Mouse (Mus musculus) midbrain, embryonic 11.5 days (tissue): Measurements from ENCODE around the gene Nfkbid. TPM values are rescaled to one million over a fixed set of nuclear protein-coding genes. Genes with fewer than 3 reads are reported as not detected.

Experiments used
- ATAC-seq: fragments of 200-750 bp; cut with Nextera tagmentation; 2 replicates; pipeline ENCODE4 v1.8.0; 2017; ENCODE audit warnings: moderate TSS enrichment, moderate library complexity; ENCODE audit not compliant: low FRiP score
- DNase-seq: peaks from one replicate; pipeline ENCODE4 v3.0.0; 2015; ENCODE audit warnings: low spot score; ENCODE audit errors: missing footprints
- H3K27ac ChIP-seq: fragments of 300-500 bp; sonication (generic); 2 replicates; pipeline ENCODE4 v1.5.1; 2014; ENCODE audit warnings: low read depth, low read length
- H3K27me3 ChIP-seq: fragments of 300-500 bp; sonication (generic); 2 replicates; pipeline ENCODE4 v1.6.1; 2014; ENCODE audit warnings: mild to moderate bottlenecking, low read length, moderate library complexity, mixed read lengths; ENCODE audit not compliant: control insufficient read depth, insufficient read depth
- H3K36me3 ChIP-seq: fragments of 300-500 bp; sonication (generic); 2 replicates; pipeline ENCODE4 v1.6.1; 2014; ENCODE audit warnings: mild to moderate bottlenecking, low read length, moderate library complexity, mixed read lengths; ENCODE audit not compliant: control insufficient read depth, insufficient read depth
- H3K4me1 ChIP-seq: fragments of 300-500 bp; sonication (generic); 2 replicates; pipeline ENCODE4 v1.6.1; 2014; ENCODE audit warnings: low read length; ENCODE audit not compliant: control insufficient read depth, insufficient read depth
- H3K4me2 ChIP-seq: fragments of 300-500 bp; sonication (generic); 2 replicates; pipeline ENCODE4 v1.6.1; 2014; ENCODE audit warnings: mild to moderate bottlenecking, moderate library complexity
- H3K4me3 ChIP-seq: fragments of 300-500 bp; sonication (generic); 2 replicates; pipeline ENCODE4 v1.5.1; 2014; ENCODE audit warnings: low read depth, low read length
- H3K9ac ChIP-seq: fragments of 300-500 bp; sonication (generic); 2 replicates; pipeline ENCODE4 v1.6.1; 2014; ENCODE audit warnings: low read length
- H3K9me3 ChIP-seq: fragments of 300-500 bp; sonication (generic); 2 replicates; pipeline ENCODE4 v1.6.1; 2016; ENCODE audit warnings: low read length; ENCODE audit not compliant: control insufficient read depth
- WGBS: fragments of 180-500 bp; shearing (Covaris S2); extraction: QIAGEN DNeasy Blood & Tissue Kit; methylation state at CpG from one replicate; pipeline ENCODE4 v1.1.7; 2014; 5-methylcytosine and 5-hydroxymethylcytosine counted together
- polyA plus RNA-seq: library from polyadenylated mRNA; unstranded; fragments of >200 nt; fragmentation: Nextera tagmentation; extraction: Ambion mirVana; gene quantifications from 2 replicates; pipeline ENCODE4 v1.2.1, GENCODE M21; 2014

The Nfkbid gene
- polyA plus RNA-seq, 1 experiment from 2014 or later = 1.2 TPM

- H3K27me3 ChIP-seq = no peaks in the 10 kb centered on the region
- 70% methylated on average over 4 of the region's 4 CpGs for WGBS
- no peak overlapping the region for H3K27ac ChIP-seq
- no peaks in the 10 kb centered on the region for H3K36me3 ChIP-seq
- no peak overlapping the region for H3K4me2 ChIP-seq
- H3K9ac ChIP-seq = no peak overlapping the region
- H3K9me3 ChIP-seq = no peaks in the 10 kb centered on the region
- H3K4me3 ChIP-seq = no peak overlapping the region
- ATAC-seq (no peak), DNase-seq (no peak)
- no peaks in the 10 kb centered on the region for H3K4me1 ChIP-seq
Observed at GRCm38 (mm10) chr7:30402343-30402742, 19.2 kb upstream of the Nfkbid start.

GRCm38 (mm10) chr7:30408639-30409038, 12.9 kb upstream of the Nfkbid start:
- Histone ChIP-seq H3K4me3 (no peak overlapping the region), H3K9me3 (no peaks in the 10 kb centered on the region), H3K27me3 (no peaks in the 10 kb centered on the region), H3K4me2 (no peak overlapping the region), H3K4me1 (no peaks in the 10 kb centered on the region), H3K27ac (no peak overlapping the region), H3K9ac (no peak overlapping the region), H3K36me3 (no peaks in the 10 kb centered on the region)
- DNase-seq (no peak), ATAC-seq (no peak)
- 75% methylated on average over 3 of the region's 3 CpGs for WGBS

DNA sequence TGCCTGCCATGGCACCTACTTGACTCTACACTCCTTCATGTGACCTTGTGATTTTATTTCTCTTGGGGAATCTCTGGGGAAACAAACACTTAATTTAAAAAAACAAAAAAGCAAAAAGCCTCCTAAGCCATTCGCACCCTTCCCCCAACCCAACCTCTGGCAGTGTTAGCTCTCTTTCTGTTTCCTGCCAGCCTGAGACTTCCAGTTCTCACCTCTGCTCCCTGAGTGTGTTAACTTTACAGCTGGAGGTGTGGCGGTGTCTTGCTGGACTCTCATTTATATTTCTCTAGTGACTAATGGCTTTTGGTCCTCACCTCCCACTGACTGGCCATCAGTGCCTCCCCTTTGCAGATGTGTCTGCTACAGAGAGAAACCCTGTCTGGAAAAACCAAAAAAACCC, 11.7 kb upstream of the Nfkbid start:
- DNase-seq = no peak
- H3K4me3 ChIP-seq = no peak overlapping the region
- H3K4me2 ChIP-seq = no peak overlapping the region
- no peak overlapping the region for H3K9ac ChIP-seq
- no peaks in the 10 kb centered on the region for H3K27me3 ChIP-seq
- no peaks in the 10 kb centered on the region for H3K36me3 ChIP-seq
- H3K4me1 ChIP-seq = no peaks in the 10 kb centered on the region
- ATAC-seq = no peak
- WGBS = 71% methylated on average over 2 of the region's 2 CpGs
- no peaks in the 10 kb centered on the region for H3K9me3 ChIP-seq
- H3K27ac ChIP-seq = no peak overlapping the region

DNA sequence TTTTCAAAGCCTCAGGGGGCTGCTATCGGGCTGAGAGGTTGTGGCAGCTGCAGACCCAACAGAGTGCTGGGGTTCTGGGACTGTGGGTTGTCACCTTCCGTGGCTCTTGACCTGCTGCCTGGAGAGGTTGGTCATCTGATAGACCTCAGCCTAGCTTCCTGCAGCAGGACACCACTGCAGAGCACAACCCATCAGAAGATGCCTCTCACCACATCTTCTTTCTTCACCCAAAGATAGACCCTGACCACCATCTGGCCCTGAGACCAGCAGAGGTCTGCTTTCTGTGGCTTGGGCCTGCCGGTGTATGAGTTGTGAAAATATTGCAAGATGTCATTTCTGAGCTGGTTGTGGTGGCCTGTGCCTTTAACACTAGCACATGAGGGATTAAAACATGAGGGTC, 10.5 kb upstream of the Nfkbid start:
- H3K27ac ChIP-seq = no peak overlapping the region
- no peaks in the 10 kb centered on the region for H3K36me3 ChIP-seq
- no peaks in the 10 kb centered on the region for H3K27me3 ChIP-seq
- ATAC-seq (no peak), DNase-seq (no peak)
- H3K9me3 ChIP-seq = no peaks in the 10 kb centered on the region
- no peak overlapping the region for H3K4me3 ChIP-seq
- H3K4me1 ChIP-seq = no peaks in the 10 kb centered on the region
- no peak overlapping the region for H3K4me2 ChIP-seq
- WGBS = 64% methylated on average over 3 of the region's 3 CpGs
- no peak overlapping the region for H3K9ac ChIP-seq

- ATAC-seq = no peak
- H3K9ac ChIP-seq = no peak overlapping the region
Observed at GRCm38 (mm10) chr7:30412735-30413147, 8.8 kb upstream of the Nfkbid start.

DNA sequence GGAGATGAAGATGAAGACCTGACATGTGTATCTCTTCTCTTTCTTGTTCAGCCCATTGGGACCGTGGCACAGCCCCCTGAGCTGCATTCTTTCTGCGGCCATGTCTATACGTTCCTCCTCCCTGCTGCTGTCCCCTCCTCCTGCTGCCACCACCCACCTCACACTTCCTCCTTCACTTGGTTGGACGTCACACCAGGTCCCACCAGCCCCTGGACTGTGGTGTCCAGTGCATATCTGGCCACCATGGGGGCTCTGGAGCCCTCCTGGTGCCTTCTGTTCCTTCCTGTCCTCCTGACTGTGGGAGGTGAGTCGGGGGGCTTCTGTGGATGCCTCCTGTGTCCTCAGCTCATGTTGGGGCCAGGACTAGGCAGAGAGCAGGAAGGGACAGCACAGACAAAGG, 7.9 kb upstream of the Nfkbid start, which contains the start of gene Tyrobp:
Gene Tyrobp, plus strand, starts transcription at position 165 of the 400 bp plus-strand sequence.
- no peaks in the 10 kb centered on the region for H3K36me3 ChIP-seq
- H3K27ac ChIP-seq = no peak within 1 kb of the TSS
- WGBS = 73% methylated on average over 5 of the region's 5 CpGs
- no peak within 1 kb of the TSS for H3K9ac ChIP-seq
- no peak within 1 kb of the TSS for H3K4me3 ChIP-seq
- H3K9me3 ChIP-seq = no peaks in the 10 kb centered on the region
- H3K4me2 ChIP-seq = no peak within 1 kb of the TSS
- DNase-seq (no peak), ATAC-seq (no peak)
- no peaks in the 10 kb centered on the region for H3K27me3 ChIP-seq
- H3K4me1 ChIP-seq = no peaks in the 10 kb centered on the region

More at GRCm38 (mm10) chr7:30412735-30413147, 8.8 kb upstream of the Nfkbid start:
- Histone ChIP-seq H3K36me3 (no peaks in the 10 kb centered on the region), H3K27me3 (no peaks in the 10 kb centered on the region), H3K4me1 (no peaks in the 10 kb centered on the region), H3K9me3 (no peaks in the 10 kb centered on the region), H3K27ac (no peak overlapping the region), H3K4me2 (no peak overlapping the region), H3K4me3 (no peak overlapping the region)
- DNase-seq = no peak
- 61% methylated on average over 4 of the region's 4 CpGs for WGBS

GRCm38 (mm10) chr7:30417856-30418255, 3.7 kb upstream of the Nfkbid start:
- Histone ChIP-seq H3K4me3 (no peak overlapping the region), H3K4me1 (peaks cover 8% of the 10 kb centered on the region), H3K27ac (no peak overlapping the region), H3K9ac (no peak overlapping the region), H3K27me3 (no peaks in the 10 kb centered on the region), H3K36me3 (no peaks in the 10 kb centered on the region), H3K4me2 (no peak overlapping the region), H3K9me3 (no peaks in the 10 kb centered on the region)
- DNase-seq (no peak), ATAC-seq (no peak)
- 74% methylated on average over 9 of the region's 9 CpGs for WGBS

DNA sequence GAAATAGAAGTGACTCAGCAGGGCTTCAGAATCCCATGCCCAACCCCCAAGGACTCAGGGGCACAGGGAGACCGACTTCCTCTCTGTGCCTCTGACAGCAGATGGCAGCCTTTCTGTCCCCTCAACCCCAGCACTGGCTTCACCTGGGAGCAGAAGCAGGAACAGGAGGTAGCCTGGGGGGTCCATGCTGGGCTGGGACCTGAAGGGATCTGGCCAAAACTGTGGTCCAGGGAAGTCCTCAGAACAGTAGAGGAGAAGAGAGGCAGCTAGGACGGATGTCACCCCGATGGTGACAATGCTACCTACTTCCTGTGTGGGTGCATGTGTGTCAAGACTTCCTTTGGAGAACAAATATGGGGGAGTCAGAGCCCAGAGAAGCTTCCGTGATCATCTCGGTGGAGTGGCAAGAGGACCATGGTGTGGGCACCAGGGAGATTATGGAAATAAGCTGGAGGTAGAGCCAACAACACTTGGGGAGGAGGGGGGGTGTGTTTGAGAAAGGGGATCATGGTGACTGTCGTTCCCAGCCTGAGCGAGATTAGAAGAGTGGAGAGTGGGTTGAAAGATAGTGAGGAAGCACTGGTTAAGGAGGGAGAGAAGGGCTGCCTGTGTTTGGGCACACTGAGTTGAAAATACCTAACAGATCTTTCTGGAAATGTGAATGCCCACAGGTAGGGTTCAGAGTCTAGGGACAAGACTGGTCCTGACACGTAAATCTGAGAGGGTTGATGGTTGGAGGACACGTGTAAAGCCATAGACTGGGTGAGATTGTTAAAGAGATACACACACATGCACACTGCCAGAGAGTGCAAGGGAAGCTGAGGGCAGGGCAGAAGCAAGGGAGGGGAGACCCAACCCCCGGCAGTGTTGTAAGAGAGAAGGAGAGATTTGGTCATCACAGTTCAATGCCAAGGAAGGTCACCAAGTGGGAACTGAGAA, 1.7 kb upstream of the Nfkbid start, which contains the start of gene Hcst:
Gene Hcst, minus strand, starts transcription at position 294 of the 939 bp plus-strand sequence.
- WGBS = 76% methylated on average over 10 of the region's 10 CpGs
- no peaks in the 10 kb centered on the region for H3K9me3 ChIP-seq
- no peaks in the 10 kb centered on the region for H3K36me3 ChIP-seq
- H3K9ac ChIP-seq = no peak within 1 kb of the TSS
- ATAC-seq (no peak), DNase-seq (no peak)
- no peak within 1 kb of the TSS for H3K4me3 ChIP-seq
- peaks cover 8% of the 10 kb centered on the region for H3K4me1 ChIP-seq
- no peak within 1 kb of the TSS for H3K27ac ChIP-seq
- H3K27me3 ChIP-seq = no peaks in the 10 kb centered on the region
- no peak within 1 kb of the TSS for H3K4me2 ChIP-seq

- peaks cover 8% of the 10 kb centered on the region for H3K4me1 ChIP-seq
- H3K9ac ChIP-seq = no peak overlapping the region
- no peak overlapping the region for H3K4me2 ChIP-seq
- no peak for DNase-seq
- no peak overlapping the region for H3K27ac ChIP-seq
- no peaks in the 10 kb centered on the region for H3K9me3 ChIP-seq
- H3K27me3 ChIP-seq = no peaks in the 10 kb centered on the region
- no peaks in the 10 kb centered on the region for H3K36me3 ChIP-seq
- ATAC-seq = no peak
- no peak overlapping the region for H3K4me3 ChIP-seq
- WGBS = 86% methylated on average over 3 of the region's 3 CpGs
Observed at GRCm38 (mm10) chr7:30420673-30421072, 859 bp upstream of the Nfkbid start.
